Mouse (Mus musculus) lung, adult 2 months (tissue): ENCODE results near the gene Lca5. TPM values are rescaled to one million over a fixed set of nuclear protein-coding genes. Genes with fewer than 3 reads are reported as not detected.
A peak's percentile ranks its signal among the peaks of the same experiment; 100 is the strongest.

ENCODE experiments used
- DNase-seq: peaks from one replicate; pipeline ENCODE4 v3.0.0; 2022
- H3K4me1 ChIP-seq: fragments of 200-500 bp; 2 replicates; pipeline ENCODE4 v1.6.1; 2011; ENCODE audit warnings: low read length; ENCODE audit not compliant: control insufficient read depth, insufficient read depth
- H3K4me3 ChIP-seq: fragments of 200-500 bp; replicated peaks from 2 replicates; pipeline ENCODE3; 2011; ENCODE audit warnings: low read depth, mild to moderate bottlenecking, control low read depth, low read length; ENCODE audit errors: extremely low read depth
- CTCF ChIP-seq: fragments of 200-500 bp; IDR thresholded peaks from 2 replicates; pipeline ENCODE4 v1.5.1; 2011; ENCODE audit warnings: mild to moderate bottlenecking, low read length, control low read depth; ENCODE audit not compliant: insufficient read depth
- POLR2A ChIP-seq: fragments of 200-500 bp; IDR thresholded peaks from 2 replicates; pipeline ENCODE4 v1.6.1; 2011; ENCODE audit warnings: low read depth, mild to moderate bottlenecking, control low read depth, low read length, borderline replicate concordance; ENCODE audit errors: extremely low read depth
- WGBS: fragments of 180-500 bp; shearing (Covaris S2); methylation state at CpG from one replicate; pipeline ENCODE4 v1.1.7; 2018; 5-methylcytosine and 5-hydroxymethylcytosine counted together
- polyA plus RNA-seq: library from polyadenylated mRNA; depleted of rRNA; stranded (reverse); fragments of >200 nt; gene quantifications from 2 replicates; pipeline ENCODE4 v1.2.3, GENCODE M21; 2012; rRNA removed

Gene Lca5
- polyA plus RNA-seq, 1 experiment = 1.7 TPM

DNA sequence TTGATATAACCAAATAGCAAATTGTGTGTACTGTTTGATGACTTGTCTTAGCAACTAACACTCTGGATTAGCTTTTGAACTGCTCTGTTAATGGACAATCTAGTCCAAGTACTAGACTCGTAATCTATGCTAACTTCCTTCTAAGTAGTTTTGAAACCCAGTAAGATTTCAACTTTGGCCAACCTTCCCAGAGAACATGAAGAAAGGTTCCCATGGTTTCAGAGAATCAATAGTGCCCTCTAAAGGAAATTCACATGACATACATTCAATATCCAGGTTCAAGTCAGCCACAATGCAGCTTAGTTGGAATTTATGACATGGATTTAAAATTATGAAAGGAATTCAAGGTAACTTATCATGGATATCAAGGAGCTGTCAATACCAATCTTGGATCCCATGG lies 70.0 kb downstream of the Lca5 start:
- DNase-seq = no peak
- Histone ChIP-seq H3K4me1 (no peaks in the 10 kb centered on the region), H3K4me3 (no peak overlapping the region)
- WGBS = 18% methylated on average over 1 of the region's 1 CpGs
- TF ChIP-seq POLR2A (no peak), CTCF (no peak)

DNA sequence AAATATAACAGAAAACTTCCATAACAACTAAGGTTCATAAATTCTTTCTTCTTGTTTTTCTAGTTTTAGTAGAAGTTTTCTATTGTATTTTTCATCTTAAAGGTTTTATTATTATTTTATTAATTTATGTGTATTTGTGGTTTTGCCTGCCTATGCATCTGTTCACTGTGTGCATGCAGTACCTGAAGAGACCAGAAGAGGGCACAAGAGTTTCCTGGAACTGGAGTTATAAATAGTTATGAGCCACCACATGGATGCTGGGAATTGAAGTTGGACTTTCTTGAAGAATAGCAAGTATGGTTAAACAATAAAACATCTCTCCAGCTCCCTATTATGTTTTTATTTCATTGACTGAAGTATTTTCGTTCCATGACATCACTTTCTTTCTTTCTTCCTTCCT lies 72.7 kb downstream of the Lca5 start:
- H3K4me3 ChIP-seq = no peak overlapping the region
- H3K4me1 ChIP-seq = no peaks in the 10 kb centered on the region
- DNase-seq = peak; percentile 14
- no peak for TF ChIP-seq CTCF
- TF ChIP-seq POLR2A = no peak
- 87% methylated on average over 1 of the region's 1 CpGs for WGBS

DNA sequence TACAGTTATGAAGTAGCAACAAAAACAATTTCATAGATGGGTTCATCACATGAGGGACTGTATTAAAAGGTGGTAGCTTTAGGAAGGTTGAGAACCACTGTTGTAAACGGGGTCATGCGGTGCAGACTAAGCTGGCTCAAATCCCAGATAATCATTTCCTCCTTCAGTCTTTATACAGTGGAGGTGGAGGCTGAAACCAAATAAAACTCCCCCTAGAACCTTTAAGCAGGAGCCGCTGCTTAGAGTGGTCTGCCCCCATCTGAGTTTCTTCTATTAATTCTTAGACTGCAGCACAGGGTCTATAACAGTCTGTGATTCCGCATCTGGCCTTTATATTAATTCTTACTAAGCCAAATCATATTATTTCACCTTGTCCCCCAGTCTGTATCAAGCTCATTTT lies 85.1 kb downstream of the Lca5 start:
- WGBS = 56% methylated on average over 4 of the region's 4 CpGs
- no peak for DNase-seq
- Histone ChIP-seq H3K4me1 (no peaks in the 10 kb centered on the region), H3K4me3 (no peak overlapping the region)
- TF ChIP-seq POLR2A (no peak), CTCF (no peak)

DNA sequence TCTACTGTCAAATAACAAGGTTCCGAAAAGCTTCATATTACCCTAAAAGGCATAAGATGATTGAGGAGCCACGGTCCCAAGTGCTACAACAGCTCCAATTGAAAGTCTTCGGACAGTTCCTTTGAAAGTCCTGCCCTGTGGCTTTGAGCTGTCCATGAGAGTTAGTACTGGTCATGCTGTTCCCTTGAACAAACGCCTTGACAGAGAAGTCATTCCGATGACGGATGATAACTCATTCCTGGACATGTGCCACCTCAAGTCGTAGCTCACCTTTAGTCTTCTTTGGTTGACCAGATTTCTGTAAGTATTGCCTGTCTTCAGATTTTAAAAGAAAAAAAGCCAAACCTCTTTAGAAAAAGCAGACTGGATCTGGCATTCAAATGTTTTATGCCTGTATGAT lies 87.6 kb downstream of the Lca5 start:
- no peaks in the 10 kb centered on the region for H3K4me1 ChIP-seq
- 65% methylated on average over 7 of the region's 7 CpGs for WGBS

DNA sequence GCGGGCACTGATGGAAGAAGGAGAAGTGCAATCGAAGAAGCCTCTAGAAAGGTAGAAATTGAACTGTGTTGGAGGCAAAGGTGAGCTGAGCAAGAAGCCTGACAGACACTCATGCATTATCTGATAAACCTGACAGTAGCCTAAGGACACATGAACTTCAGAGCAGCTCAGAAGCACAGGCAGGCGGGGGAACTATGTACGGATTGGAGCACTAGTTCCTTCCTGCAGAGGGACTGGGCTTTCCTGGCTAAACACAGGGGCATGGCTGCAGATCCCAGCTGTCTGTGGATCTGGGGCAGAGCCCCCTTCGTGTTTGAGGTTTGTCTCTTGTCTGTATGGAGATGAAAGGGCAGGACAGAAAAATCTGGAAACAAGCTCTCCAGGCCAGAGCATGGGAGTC lies 89.8 kb downstream of the Lca5 start:
- TF ChIP-seq CTCF (no peak), POLR2A (no peak)
- Histone ChIP-seq H3K4me3 (no peak overlapping the region), H3K4me1 (no peaks in the 10 kb centered on the region)
- no peak for DNase-seq
- 54% methylated on average over 5 of the region's 5 CpGs for WGBS

More for the DNA sequence above, 87.6 kb downstream of the Lca5 start:
- H3K4me3 ChIP-seq = no peak overlapping the region
- no peak for TF ChIP-seq POLR2A
- no peak for DNase-seq

DNA sequence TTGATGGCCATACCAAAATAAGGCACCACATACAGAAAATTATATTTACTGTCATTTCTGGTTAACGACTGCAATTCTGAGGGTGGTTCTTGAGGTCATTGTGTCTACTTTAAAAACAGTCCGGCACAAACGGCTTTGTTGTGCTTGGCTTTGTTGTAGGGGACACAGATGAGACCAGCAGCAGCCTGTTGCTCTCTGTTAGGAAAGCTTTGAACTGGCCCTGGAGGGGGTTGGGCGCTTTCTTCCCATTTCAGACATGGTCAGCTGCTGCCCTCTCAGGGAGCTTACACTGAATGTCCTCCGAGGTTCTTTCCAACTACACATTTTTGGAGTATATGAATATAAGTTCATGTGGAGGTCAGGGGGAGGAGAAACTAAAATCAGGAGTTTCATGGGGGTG lies 90.3 kb downstream of the Lca5 start:
- Histone ChIP-seq H3K4me3 (no peak overlapping the region), H3K4me1 (no peaks in the 10 kb centered on the region)
- 28% methylated on average over 5 of the region's 5 CpGs for WGBS
- TF ChIP-seq POLR2A (no peak), CTCF (no peak)
- no peak for DNase-seq

DNA sequence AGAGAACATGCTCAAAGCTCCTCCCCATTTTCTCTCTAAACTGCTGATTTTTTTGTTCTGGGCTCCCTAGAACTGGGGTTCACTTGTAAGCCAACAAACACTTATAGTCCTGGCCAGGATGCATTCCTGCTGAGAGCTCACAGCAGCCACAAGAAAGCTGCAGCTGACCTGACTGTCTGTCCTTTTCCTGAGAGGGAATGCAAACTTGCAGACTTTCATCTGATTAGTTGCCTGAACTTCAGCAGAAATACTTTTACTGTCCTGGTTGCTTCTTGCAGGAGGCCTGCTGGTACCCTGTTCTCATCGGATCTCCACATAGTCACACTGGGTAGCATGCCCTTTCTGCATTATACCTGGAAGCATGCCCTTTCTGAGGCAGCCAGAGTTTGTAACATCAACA lies 91.0 kb downstream of the Lca5 start:
- no peak overlapping the region for H3K4me3 ChIP-seq
- 17% methylated on average over 1 of the region's 1 CpGs for WGBS
- TF ChIP-seq POLR2A (no peak), CTCF (no peak)

DNA sequence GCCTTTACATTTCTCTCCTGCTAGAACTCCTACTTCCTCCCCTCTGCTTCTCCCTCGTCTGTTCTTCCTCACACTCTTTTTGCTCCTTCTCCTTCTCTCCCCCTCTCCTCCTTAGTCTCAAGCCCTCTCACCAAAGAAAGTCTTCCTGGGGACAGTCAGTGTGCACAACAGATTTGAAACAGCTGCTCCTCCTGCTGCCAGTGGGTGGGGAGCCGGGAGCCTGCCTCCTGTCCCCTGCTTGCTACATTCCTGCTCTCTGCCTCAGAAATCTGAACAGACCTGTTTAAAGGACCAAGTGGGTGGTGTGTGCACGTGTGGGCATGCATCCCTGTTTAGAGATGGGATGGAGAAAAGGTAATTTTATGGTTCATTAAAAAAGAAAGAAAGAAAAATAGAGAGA lies 91.4 kb downstream of the Lca5 start:
- DNase-seq = no peak
- Histone ChIP-seq H3K4me1 (no peaks in the 10 kb centered on the region), H3K4me3 (no peak overlapping the region)
- no peak for TF ChIP-seq POLR2A
- TF ChIP-seq CTCF = no peak
- WGBS = 22% methylated on average over 3 of the region's 3 CpGs

More for the DNA sequence above, 91.0 kb downstream of the Lca5 start:
- no peaks in the 10 kb centered on the region for H3K4me1 ChIP-seq
- DNase-seq = no peak

DNA sequence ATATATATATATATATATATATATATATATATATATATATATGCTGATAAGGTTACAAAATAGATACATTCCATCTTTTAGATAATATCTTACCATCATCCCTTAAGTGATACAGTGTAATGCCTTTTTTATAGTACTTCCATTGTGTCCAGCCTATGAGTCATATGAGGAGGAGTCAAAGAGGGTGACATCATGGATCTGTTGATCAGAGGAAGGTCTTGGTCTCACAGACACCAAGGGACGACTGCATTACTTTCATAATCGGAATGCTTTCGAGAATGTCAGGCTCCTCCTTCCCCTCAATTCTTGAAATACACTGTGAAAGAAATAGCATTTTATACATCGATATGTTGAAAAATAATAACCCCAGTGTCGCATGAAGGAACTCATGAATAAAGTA lies 93.4 kb downstream of the Lca5 start:
- no peak for DNase-seq
- no peak for TF ChIP-seq CTCF
- TF ChIP-seq POLR2A = no peak
- 89% methylated on average over 5 of the region's 5 CpGs for WGBS

DNA sequence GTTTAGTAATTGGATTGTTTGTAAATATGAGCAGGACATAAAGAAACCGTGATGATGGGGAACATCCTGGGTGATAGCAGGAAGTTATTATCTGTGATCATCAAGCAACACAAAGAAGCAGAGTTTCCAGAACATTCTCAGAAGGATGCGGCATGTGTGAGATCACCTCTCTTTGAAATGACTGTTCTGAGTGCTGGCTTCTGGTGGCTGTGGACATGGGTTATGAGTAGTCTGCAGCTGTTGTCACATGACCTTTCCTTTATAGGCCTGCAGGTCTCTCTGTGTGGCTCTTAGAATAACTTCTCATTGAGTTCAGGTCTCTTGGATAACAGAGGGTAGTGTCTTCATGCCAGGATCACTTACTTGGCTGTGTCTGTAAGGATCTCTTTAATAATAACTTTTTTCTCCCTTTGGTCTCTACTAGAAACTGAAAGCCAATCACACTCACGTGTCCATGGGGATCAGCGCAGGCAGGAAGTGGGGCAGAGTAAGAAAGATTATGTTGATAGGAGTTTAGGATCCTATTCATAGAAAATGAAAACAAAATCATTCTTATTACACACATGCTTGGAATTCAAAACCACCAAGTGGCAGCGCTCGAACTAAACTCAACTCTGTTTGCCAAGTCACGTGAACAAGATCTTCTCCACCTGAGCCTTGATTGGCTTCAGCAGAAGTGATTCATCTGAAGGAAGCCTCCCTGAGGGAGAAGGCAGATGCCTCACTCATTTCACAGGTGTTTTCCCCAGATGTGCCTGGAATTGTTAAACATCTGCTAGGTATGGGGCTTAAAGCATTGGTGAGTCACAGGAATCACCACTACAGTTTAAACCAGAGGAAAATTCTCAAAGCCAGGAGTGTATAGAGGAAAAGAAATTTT lies 98.2 kb downstream of the Lca5 start:
- no peak for DNase-seq
- WGBS = 50% methylated on average over 7 of the region's 7 CpGs
- Histone ChIP-seq H3K4me1 (peaks cover 4% of the 10 kb centered on the region; the same call in 1 of the 2 replicates), H3K4me3 (no peak overlapping the region)
- TF ChIP-seq POLR2A (no peak), CTCF (no peak)

More for the DNA sequence above, 93.4 kb downstream of the Lca5 start:
- no peak overlapping the region for H3K4me3 ChIP-seq
- H3K4me1 ChIP-seq = peaks cover 4% of the 10 kb centered on the region; the same call in 1 of the 2 replicates

Other genes starting within 250 kb of the Lca5 start
- 4.5 and 7.3 TPM in 2 replicates for gene Sh3bgrl2, start 107.2 kb upstream of the Lca5 start, polyA plus RNA-seq